Mouse (Mus musculus) retina, embryonic 14.5 days (tissue): ENCODE measurements at regions not wholly inside any gene's neighbourhood (a gene's known extent, or its start where the extent isn't known, plus 50 kb on each side); places are given as distances from the start of the nearest gene placed in this dataset.
"Not testable (repeated sequence)": the region's sequence is repeated elsewhere in the genome, so short reads cannot be mapped to it uniquely, and the experiment has no call there.

Source experiments
- DNase-seq: peaks from one replicate; pipeline ENCODE4 v3.0.0-alpha.2; 2015; ENCODE audit warnings: low spot score

GRCm38 (mm10) chr17:91466822-91467221 is 374.0 kb upstream of the Nrxn1 start:
- DNase-seq, result no peak

GRCm38 (mm10) chr17:91451711-91452110 is 358.8 kb upstream of the Nrxn1 start:
- DNase-seq, result no peak

DNA sequence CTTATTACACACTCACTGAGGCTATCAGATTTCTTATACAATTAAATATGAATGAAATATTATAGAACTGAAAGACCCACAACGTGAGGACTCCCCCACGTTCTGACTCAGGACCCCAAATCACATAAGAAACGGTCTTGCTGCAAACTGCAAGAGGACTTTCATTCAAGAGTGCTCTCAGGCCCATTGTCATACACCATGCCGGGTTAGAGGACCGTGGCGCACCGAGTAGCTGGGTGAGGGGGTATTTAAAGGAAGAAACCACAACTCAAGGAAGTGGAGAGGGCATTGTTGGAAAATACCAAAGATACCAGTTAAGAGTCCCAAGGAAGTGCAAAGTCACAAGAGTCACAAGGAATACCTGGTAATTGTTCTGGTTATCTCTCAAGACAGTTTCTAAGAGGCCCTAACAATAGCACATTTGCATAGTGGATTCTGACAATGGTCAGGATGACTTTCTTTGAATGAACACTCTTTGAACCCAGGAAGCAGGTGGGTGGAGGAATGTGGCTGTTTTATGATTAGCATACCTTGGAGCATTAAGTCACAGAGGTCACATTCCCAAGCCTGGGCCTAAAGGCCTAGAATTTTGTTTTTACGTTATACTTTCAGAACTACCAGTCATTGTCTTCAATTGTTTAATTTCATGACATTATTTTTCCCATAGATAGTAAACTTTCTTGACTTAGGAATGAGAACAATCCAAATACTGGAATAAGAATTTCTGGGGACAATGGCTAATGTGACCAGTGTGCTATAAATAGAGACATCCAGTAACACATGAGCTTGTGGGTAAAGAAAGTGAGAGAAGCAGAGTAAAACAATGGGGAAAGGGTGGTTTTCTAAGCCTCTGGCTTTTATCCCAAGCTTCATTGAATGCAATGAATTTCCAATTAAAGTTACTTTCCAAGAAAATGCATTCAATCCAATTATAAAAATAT is 339.2 kb upstream of the Nrxn1 start:
- DNase-seq, result not testable (repeated sequence)

DNA sequence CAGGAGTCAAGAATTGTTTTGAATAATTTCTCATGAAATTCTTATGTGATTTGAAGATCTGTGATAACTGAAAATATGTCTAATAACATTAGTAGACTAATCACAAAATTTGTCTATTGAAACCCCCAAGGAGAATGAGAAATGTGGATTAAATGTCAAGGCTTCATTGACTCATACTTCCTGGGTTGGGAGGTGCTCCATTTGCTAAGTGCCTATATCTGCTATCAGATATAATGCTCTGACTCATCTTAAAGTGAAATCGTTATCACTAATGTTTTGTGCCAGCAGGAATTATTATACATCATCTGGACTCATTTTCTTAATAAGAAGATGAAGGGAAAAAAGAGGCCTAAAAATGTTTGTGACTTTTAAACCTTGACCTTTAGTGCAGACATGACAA is 337.5 kb upstream of the Nrxn1 start:
- DNase-seq, result no peak

DNA sequence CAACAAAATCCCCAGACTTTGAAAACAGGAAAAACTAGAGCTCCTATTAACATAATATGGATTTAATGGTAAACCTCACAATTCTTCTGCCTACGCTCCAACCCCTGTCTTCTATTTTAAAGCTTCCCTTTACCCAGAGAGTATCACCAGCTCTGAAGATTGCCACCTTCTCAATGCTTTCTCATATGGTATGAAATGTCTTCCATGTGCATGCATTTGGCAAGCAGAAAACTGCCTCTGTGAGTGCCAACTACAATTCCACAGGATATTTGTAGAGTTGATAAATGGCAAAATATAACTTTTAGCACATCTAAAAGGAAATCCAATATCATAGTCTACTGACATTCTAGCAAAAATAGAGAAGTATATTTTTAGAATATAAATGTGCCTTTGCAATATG is 332.2 kb upstream of the Nrxn1 start:
- no peak for DNase-seq

GRCm38 (mm10) chr17:91418582-91418981 is 325.7 kb upstream of the Nrxn1 start:
- no peak for DNase-seq

DNA sequence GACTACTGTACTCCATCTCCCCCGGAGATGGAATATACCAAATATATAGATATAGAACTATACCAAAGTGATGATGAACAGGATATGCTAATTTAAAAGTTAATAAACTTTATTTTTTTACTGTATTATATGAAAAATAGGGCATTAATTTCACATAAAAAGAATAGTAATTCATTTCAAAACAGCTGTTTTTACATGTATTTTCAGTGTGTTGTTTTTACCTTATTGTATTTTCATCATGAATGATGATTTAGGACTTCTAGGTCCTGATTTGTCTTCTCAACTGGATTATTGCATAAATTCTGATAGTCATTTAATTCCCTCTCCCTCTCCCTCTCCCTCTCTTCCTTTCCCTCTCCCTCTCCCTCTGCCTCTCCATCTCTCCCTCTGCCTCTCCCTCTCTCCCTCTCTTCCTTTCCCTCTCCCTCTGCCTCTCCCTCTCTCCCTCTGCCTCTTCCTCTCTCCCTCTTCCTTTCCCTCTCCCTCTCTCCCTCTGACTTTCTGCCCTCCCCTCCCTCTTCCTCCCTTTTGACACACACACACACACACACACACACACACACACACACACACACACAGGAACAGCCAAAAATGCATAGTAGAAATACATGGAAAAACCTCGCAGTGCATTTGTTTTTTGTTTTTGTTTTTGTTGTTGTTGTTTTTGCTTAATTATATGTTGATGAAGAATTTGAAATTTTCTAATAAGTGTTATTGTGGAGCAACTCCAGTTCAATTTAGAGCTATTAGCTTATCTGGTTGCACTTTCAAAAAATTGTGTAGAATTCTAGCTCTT is 298.3 kb upstream of the Nrxn1 start:
- no peak for DNase-seq

DNA sequence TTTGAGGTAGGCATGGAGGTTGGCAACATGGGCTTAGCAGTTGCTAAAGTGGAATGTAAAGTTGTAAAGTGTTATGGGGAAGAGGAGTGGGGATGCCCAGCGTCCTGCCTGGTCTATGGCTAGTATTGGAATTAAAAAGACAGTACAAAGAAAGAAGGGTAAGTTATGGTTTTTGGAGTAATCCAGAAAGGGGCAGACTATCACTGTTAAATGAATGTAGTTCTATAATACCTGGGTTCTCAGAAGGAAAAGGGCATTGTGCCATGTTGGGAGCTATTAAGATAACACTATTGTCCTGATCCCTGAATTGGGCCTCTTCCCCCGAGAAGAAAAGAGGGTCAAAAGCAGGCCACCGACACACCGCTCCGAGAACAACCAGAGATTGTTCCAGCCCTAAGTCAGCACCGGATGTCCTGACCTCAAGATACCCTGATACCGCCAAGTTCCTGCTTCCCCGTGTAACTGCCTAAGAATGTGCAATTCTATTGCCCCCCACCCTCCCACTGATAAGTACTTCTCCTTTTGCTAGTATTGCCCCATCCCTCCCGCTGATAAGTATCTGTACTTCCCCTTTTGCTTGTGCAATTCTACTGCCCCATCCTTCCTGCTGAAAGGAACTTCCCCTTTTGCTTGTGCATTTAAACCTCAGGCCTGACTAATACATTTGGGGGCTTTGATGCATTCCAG is 297.2 kb upstream of the Nrxn1 start:
- not testable (repeated sequence) for DNase-seq

DNA sequence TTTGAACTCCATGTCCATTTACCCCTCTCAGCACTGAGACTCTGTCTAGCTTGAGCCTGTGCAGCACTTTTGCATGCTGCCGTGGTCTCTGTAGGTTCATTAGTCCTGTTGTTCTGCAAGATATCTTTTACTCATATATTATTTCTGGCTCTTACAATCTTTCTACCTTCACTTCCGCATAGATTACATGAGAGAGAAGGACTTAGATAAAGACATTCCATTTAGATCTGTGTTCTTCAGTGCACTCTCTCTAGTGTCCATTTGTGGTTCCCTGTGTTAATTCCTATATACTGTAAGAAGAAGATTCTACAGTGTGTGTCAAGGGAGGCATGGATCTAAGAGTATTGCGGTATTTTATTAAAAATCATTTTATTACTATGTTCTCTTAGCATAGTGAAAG is 295.6 kb upstream of the Nrxn1 start:
- DNase-seq, result no peak

GRCm38 (mm10) chr17:91388039-91388438 is 295.2 kb upstream of the Nrxn1 start:
- no peak for DNase-seq

DNA sequence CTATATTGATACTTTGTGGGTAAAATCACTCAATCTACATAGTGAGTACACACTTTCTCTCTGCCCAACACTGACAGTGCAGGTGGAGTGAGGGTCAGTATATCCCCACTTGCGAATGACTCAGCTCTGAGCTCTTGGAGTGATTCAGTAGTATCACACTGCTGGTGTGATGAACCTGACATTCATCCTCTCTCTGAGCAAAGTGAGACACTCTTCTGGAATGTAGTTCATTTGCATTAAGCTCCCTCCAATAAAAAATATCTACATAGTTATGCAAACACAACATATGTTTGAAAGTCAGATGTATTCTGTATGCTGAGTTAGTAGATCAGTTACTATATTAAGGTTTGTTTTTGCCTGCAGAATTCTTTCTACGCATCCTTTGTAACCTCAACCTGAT is 293.1 kb upstream of the Nrxn1 start:
- no peak for DNase-seq

DNA sequence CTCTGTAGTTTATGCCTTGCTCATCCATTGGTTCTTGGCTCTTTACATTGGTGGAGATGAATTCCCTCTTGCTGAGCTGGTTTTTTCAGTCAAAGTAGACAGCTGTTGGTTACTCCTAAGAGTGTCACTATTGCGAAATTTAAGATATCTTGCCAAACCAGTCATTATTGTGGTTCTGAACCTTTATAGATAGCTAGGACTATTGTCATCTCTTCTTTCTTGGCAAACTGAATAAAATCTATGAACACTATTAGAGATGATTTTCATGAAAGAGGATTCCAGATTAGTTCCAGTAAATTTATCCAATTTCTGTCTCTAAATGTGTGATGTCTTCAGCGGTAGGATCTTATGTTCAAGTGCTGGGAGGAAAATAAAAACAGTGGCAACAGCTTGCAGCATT is 275.3 kb upstream of the Nrxn1 start:
- no peak for DNase-seq

- no peak for DNase-seq
Measured at GRCm38 (mm10) chr17:91361261-91361660, 268.4 kb upstream of the Nrxn1 start.

DNA sequence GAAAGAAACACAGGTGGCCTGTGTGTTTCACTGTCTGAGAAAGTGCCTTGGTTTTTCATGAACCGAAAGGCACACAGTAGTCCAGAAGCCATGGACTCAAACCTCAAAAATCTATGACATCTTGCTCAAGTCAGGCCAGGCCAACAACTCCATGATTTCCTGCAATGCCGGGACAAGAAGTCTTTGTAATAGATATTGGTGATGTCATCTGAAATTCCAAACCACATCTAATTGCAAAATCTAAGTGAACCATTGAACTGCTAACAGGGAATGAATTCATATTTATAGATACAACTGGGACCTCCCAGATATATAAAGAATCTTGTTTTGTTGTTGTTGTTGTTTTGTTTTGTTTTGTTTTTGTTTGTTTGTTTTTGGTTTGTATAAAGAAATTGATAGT is 259.2 kb upstream of the Nrxn1 start:
- no peak for DNase-seq

DNA sequence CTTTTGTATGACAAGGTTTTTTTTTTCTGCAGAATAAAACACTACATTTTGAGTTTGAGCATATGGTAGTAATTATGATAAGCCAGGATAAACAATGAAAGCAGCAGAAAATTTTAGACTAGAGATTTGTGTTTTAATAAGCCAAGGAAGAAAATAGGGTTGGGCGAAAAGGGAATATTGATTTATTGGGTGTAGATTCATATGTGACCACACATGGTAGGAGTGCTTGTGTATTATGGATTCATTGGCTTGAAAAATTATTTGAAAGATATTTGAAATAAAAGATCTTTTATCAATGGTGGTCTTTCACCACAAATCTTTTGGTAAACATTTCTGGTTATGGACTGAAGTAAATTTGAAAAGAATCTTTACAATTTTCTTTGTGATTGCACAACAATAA is 244.0 kb upstream of the Nrxn1 start:
- DNase-seq, result no peak

DNA sequence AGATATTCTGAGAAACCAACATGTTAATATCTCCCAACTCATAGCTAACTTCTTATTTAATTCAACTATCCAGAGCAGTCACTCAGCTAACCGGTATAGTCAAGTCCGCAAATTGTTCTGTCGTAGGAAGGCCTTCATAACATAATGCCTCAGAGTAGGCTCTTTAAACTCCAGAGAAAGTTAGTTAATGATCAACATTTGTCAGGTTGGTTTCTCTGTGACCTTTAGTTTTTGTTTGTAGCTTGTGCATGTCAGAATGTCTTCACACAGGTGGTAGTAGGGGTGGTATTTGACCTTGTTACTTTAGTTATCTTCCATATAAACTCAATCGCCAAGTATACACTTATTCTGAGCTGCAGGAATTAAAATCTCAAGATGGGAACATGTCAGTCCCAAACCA is 240.9 kb upstream of the Nrxn1 start:
- no peak for DNase-seq

DNA sequence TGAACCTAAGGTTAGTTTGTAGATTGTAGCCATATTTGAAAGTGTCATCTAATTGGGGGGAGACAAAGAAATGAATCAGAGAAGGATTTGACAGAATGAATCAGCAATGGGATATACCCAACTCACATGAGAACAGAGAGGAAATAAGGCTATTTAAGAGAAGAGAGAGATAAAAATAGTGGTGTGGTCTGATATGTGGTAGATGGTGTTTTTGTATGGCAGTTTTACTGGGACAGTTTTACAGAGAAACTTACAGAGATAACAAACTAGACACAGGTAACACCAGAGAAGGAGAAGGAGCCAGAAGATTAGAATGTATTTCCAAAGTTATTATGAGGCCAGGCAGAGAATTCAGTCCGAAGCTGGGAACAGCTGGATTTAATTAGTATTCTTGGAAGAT is 240.3 kb upstream of the Nrxn1 start:
- DNase-seq, result no peak

GRCm38 (mm10) chr17:91324377-91324776 is 231.5 kb upstream of the Nrxn1 start:
- no peak for DNase-seq

DNA sequence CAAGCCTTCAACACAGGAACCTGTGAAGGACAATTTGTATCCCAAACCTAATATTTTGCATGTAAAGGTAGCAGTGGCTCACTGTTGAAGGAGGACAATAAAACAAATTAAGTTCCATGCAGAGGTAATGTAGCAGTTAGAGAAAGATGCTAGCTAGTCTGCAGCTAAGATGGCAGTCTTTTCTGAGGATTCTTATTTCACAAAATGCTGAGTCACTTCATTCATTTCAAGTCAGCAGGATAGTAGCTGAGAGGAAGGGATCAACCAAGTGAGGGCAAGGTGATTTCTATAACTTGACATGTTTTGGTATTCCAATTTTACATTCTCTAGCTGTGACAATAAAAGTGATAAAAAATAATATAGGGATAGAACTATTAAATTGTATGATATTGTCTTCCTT is 194.0 kb upstream of the Nrxn1 start:
- no peak for DNase-seq

DNA sequence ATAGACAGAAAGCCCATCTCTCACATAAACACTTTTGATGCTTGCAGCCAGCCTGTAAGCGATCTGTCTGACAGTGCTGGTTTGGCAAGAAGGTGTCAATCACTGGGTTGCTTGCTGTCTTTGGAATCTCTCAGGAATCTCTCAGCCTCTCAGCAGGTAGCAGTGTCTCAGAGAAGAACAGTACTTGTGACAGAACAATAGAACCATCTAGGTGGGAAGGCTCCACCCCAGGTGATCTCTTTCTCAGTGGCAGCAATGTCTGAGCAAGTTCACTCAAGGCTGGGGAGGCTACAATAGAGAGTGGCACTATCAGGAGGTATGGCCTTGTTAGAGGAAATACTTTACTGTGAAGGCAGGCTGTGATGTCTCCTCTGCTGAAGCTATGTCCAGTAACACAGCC is 181.5 kb upstream of the Nrxn1 start:
- DNase-seq, result no peak

DNA sequence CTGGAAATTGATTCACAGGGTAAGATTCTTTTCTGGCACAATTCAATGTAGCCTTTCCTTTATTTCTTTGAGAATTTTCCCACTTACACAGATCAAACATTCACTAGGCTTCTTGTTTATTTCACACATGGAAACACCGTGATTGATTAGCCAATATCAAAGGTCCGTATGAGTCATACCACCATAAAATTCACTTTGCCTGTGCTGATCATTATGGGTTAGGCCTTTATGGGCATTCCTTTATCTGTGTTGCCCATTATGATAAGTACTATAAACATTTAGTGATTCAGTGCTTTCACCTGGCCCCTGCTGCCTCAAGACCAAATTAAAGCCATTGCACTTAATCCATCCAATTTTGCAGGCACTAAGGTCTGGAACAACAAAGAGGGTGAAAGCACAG is 145.8 kb upstream of the Nrxn1 start:
- no peak for DNase-seq

GRCm38 (mm10) chr17:91236653-91237052 is 143.8 kb upstream of the Nrxn1 start:
- DNase-seq, result not testable (repeated sequence)

DNA sequence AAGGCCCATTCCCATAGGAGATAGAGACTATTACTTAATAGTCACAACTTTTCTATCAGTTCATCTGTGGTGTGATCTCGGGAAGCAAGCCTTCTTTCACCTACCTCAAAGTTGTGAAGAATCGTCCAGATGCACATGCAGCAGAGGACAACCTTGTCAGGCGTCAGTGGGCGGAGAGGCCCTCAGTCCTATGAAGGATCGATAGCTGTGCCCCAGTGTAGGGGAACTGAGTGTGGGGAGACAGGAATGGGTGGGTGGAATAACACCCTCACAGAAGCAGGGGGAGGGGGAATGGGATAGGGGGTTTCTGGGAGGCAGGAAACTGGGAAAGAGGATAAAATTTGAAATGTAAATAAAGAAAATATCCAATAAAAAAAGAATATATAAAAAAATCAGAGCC is 133.5 kb upstream of the Nrxn1 start:
- DNase-seq, result no peak
